Mouse (Mus musculus) embryo, embryonic 11 days (tissue): ENCODE results near the gene Gm45808.
"Not testable (repeated sequence)": the region's sequence is repeated elsewhere in the genome, so short reads cannot be mapped to it uniquely, and the experiment has no call there.

Source experiments
- DNase-seq: peaks from one replicate; pipeline ENCODE4 v3.0.0-alpha.2; 2015

Gene Gm45808

DNA sequence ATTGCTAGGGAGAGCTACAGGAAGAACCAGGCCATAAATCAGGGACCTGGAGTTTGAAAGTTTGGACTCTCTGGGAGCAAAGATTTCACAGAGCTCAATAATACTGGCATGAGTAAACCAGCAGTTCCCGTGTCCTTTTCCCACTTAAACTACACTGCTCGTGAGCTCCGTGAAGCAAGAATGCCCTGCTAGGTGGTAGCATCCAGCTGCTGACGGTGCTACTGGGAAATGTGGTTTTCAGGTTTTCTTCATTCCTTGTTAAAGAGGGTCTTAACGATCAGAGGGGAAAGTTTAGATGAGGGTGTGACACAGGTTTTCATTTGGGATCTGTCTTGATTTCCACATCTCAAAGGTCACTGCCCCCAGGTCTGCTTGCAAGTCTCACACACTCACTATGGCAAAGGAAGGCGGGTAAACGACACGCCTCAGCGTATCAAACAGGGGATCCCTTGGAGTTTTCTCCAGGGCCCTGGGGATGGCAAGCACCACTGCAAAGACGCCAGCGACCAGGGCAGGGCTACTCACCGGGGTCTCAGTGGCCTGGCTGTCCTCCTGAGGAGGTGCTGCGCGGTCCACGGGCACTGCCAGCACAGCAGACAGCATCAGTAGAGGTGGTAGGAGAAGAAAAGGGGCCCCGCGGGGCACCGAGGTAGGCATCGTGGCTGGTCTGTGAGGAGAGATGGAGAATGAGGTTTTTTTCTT lies 22.7 kb upstream of the Gm45808 start:
- no peak for DNase-seq

GRCm38 (mm10) chr7:45508561-45508960 lies 21.9 kb upstream of the Gm45808 start:
- no peak for DNase-seq

- DNase-seq = no peak
Observed at GRCm38 (mm10) chr7:45507583-45507982, 21.0 kb upstream of the Gm45808 start.

- no peak for DNase-seq
Observed at GRCm38 (mm10) chr7:45498427-45498826, 11.8 kb upstream of the Gm45808 start.

DNA sequence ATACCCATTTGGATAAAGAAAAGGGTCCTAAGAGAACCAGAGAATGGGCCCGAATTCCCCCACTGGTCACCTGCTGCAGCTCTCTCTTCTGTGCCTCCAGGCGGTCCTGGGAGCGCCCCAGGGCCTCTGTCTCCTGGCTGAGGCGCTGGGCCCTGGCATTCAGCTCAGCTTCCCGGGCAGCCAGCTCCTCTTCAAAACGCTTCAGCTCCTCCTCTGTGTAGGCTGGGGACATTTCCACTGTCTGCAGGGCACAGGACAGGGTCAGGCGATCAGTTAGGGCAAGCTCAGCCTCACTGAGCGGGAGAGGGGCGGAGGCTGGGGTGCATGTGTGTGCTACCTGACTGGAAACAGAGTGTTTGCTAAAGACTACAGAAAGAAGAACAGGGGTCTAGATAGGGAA lies 7.9 kb upstream of the Gm45808 start:
- DNase-seq = no peak

DNA sequence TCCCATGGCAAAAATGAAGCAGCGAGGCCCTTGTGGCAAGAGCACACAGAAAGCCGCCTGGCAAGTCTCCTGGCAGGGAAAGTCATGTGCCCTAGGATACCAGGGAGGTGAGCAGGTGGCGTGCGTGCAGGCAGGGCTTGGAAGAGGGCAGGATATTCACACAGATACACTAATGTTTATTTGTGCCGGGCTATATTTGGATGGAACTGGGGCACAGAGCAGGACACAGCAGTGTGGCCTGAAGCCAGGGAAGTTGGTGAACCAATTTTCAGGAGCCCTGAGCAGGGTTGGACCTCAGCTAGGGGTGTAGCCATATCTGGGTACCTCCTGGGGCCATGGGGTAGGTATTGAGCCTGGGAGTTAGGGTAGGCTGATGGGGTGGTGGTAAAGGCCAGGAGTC lies 6.3 kb upstream of the Gm45808 start:
- DNase-seq = no peak

- no peak for DNase-seq
Observed at GRCm38 (mm10) chr7:45492225-45492844, 5.7 kb upstream of the Gm45808 start.

DNA sequence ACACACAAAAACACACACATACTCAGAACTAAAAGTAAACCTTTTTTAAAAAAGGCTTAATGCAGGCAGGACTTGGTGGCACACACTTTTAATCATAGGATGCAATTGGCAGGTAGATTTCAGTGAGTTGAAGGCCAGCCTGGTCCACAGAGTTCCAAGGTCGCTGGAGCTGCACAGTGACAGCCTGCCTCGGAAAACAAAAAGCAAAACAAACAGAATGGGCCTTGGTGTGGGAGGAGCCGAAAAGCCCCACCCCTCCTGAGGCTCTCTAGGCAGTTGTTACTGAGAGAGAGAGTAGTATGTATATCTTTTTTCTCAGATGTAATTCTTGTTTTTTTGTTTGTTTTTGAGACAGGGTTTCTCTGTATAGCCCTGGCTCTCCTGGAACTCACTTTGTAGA lies 4.7 kb upstream of the Gm45808 start:
- no peak for DNase-seq

GRCm38 (mm10) chr7:45490822-45491221 lies 4.2 kb upstream of the Gm45808 start:
- DNase-seq = peak; percentile 48

DNA sequence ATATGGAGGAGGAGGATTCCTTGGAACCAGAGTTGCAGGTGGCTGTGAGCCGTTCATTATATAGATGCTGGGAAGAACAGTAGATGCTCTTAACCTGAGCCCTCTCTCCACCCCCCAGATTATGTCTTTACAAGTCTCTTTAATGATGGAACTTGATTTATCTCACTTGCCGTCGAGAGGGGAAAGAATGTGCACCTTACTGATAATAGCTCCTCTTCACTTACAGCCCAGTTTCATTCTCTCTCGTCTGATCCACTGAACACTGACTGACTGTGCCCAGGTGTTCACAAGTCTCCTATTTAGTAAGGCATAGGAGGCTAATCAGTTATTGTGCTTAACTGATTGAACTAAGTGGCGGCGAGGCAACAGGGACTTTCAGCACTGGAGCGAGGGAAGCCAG lies 3.0 kb upstream of the Gm45808 start:
- no peak for DNase-seq

GRCm38 (mm10) chr7:45488293-45489204 lies 1.9 kb upstream of the Gm45808 start, which contains the start of gene Dhdh:
Gene Dhdh, minus strand, starts transcription at chr7:45488805.
- peak; percentile 80 for DNase-seq

DNA sequence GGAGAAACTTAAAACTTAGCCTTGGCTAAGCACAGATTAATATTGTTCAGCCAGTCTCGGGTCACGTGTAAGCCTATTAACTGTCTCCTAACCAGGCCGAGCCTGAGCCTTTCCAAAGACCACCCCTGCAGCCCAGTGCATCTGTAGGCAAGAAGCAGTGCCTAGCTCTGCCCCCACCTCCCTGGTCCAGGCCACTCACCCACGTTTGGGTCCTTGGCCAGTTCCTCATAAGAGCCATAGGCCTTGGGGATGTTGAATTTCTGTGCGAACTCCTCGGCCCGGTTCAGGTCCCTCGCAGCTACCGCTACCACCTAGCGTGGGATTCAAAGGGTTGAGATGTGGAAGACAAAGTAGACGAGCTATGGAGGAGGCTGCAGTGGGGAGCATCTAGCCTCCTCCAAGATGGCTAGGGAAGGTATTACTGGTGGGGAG lies 1.3 kb upstream of the Gm45808 start:
- DNase-seq = peak; percentile 50

GRCm38 (mm10) chr7:45486158-45486557 lies 453 bp downstream of the Gm45808 start:
- no peak for DNase-seq

DNA sequence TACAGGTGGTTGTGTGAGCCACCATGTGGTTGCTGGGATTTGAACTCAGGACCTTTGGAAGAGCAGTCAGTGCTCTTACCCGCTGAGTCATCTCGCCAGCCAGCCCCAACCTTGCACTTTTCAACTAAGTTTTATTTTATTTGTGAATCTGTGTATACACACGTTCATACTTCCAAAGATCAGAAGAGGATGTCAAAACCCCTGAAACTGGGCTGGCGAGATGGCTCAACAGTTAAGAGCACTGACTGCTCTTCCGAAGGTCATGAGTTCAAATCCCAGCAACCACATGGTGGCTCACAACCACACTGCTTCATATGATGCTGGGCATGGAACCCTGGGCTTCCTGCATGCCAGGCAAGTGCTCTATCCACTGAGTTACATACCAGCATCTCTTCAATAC lies 1.6 kb downstream of the Gm45808 start:
- DNase-seq = not testable (repeated sequence)

DNA sequence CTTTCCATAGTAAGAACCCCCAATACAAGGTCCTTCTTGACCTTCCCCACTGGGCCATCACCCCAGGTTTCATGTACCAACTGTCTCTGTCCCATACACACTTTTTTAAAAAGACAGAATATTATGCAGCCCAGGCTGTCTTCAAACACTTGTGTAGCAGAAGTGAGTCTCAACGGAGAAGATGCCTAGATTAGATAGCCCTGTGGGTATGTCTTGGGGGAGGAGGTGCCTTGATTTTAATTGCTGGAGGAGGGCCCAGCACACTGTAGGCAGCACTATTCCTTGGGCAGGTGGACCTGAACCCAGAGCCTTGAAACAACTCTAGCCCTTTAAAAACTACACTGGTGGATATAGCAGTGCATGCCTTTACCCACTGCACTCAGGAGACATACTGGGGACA lies 4.4 kb downstream of the Gm45808 start:
- DNase-seq = no peak

DNA sequence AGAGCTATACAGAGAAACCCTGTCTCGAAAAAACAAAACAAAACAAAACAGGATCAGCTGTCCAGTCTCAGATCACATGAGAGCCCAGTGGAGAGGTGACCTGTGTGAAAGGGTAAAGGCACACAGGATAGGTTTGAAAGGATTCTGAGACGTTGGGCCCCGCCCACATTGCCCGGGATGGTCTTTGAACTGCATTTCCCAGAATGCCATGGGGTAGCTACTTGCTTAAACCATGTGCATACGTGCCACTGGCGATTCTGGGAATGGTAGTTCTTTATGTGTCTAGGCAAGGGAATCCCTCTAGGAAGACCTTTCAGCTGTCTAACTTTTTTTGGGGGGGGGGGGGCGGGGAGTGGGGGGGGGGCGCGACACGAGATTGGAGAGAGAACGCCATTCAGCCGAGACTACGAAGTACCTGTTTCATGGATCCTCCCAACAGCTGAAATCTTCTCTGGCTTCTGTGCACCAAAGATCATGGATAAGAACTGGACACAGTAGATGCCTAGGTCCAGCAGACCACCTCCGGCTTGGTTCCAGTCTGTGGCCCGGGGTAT lies 5.2 kb downstream of the Gm45808 start, which contains the start of gene Tulp2:
Gene Tulp2 (plus strand): TSS at position 504 of the 554 bp plus-strand sequence.
- peak; percentile 80 for DNase-seq

GRCm38 (mm10) chr7:45480310-45480709 lies 6.3 kb downstream of the Gm45808 start:
- DNase-seq = not testable (repeated sequence)

DNA sequence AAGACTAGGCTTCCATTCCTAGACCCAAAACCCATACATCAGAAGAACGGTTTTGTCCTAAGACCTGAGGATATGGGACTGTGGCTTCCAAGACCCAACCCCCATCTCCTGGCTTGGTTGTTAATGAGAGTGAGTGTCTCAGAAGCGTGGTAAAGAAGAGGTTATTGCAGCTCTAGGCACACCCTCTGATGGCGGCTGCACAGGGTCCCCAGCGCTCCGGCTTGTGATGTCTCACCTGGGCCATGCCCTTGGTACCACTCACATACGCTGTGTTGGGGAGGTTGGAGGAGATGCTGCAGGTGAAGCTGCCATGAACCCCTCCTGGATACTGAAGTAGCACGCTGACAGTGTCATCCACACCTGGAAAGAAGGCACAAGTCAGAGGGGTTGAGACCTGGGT lies 7.8 kb downstream of the Gm45808 start:
- DNase-seq = no peak

DNA sequence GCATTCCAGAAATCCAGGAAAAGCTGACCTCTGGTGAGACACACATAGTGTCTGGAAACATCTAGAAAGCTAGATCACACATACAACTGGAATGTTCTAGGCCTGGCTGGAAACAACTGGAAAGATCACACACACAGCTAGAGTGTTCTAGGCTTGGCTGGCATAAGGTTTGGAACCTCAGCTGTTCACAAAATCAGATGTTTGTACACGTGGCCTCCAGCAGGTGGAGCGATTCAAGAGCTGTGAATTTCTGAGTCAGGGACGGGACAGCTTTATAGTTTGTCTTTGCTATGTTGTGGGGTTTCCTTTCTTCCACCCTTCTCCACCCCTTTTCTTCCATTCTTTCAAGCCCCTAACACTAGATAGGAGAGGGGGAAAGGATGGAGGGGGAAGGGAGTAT lies 9.6 kb downstream of the Gm45808 start:
- DNase-seq = peak; percentile 78

DNA sequence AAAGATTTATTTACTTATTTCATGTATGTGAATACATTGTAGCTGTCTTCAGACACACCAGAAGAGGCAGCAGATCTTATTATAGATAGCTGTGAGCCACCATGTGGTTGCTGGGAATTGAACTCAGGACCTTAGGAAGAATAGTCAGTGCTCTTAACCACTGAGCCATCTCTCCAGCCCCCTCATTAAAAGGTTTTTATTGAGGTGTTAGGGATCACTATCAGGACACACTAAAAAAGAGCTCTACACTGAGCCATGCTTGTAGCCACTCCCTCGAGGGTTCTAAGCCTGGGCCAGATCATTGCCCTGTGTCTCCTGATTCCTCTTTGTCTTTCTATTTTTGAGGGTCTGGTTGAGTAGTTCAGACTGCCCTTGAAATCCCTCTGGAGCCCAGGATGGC lies 10.2 kb downstream of the Gm45808 start:
- no peak for DNase-seq

GRCm38 (mm10) chr7:45475291-45475969 lies 11.2 kb downstream of the Gm45808 start:
- DNase-seq = no peak

- peak; percentile 86 for DNase-seq
Observed at GRCm38 (mm10) chr7:45470869-45471268, 15.7 kb downstream of the Gm45808 start.
